Mouse (Mus musculus) midbrain, embryonic 16.5 days (tissue): Measurements from ENCODE around the gene Ctcf. TPM values are rescaled to one million over a fixed set of nuclear protein-coding genes. Genes with fewer than 3 reads are reported as not detected.

Source experiments
- ATAC-seq: fragments of 200-750 bp; cut with Nextera tagmentation; 2 replicates; pipeline ENCODE4 v1.8.0; 2017; ENCODE audit warnings: moderate TSS enrichment
- H3K27ac ChIP-seq: fragments of 300-500 bp; sonication (generic); 2 replicates; pipeline ENCODE4 v1.5.1; 2014; ENCODE audit warnings: mild to moderate bottlenecking, low read length, mixed read lengths
- H3K27me3 ChIP-seq: fragments of 300-500 bp; sonication (generic); 2 replicates; pipeline ENCODE4 v1.6.1; 2014; ENCODE audit warnings: low read depth, low read length, mixed read lengths; ENCODE audit not compliant: control insufficient read depth, insufficient read depth
- H3K36me3 ChIP-seq: fragments of 300-500 bp; sonication (generic); 2 replicates; pipeline ENCODE4 v1.6.1; 2014; ENCODE audit warnings: mild to moderate bottlenecking, low read length, moderate library complexity, mixed read lengths; ENCODE audit not compliant: control insufficient read depth, insufficient read depth
- H3K4me1 ChIP-seq: fragments of 300-500 bp; sonication (generic); 2 replicates; pipeline ENCODE4 v1.6.1; 2014; ENCODE audit warnings: mild to moderate bottlenecking, low read length, mixed read lengths; ENCODE audit not compliant: control insufficient read depth, insufficient read depth
- H3K4me2 ChIP-seq: fragments of 300-500 bp; sonication (generic); 2 replicates; pipeline ENCODE4 v1.6.1; 2014; ENCODE audit warnings: mild to moderate bottlenecking, low read length, mixed read lengths
- H3K4me3 ChIP-seq: fragments of 300-500 bp; sonication (generic); 2 replicates; pipeline ENCODE4 v1.5.1; 2014; ENCODE audit warnings: low read depth, mild to moderate bottlenecking, low read length, moderate library complexity, mixed read lengths
- H3K9ac ChIP-seq: fragments of 300-500 bp; sonication (generic); 2 replicates; pipeline ENCODE4 v1.6.1; 2014; ENCODE audit warnings: low read depth, low read length, mixed read lengths
- H3K9me3 ChIP-seq: fragments of 300-500 bp; sonication (generic); replicated peaks from 2 replicates; pipeline ENCODE4 v1.6.1; 2014; ENCODE audit warnings: mild to moderate bottlenecking, low read length, mixed read lengths; ENCODE audit not compliant: control insufficient read depth, poor library complexity, severe bottlenecking
- WGBS: fragments of 180-500 bp; shearing (Covaris S2); extraction: QIAGEN DNeasy Blood & Tissue Kit; methylation state at CpG from one replicate; pipeline ENCODE4 v1.1.7; 2014; 5-methylcytosine and 5-hydroxymethylcytosine counted together
- polyA plus RNA-seq: library from polyadenylated mRNA; unstranded; fragments of >200 nt; fragmentation: Nextera tagmentation; extraction: Ambion mirVana; gene quantifications from 2 replicates; pipeline ENCODE4 v1.2.1, GENCODE M21; 2015

Ctcf gene
- polyA plus RNA-seq, 1 experiment from 2014 or later, result 93.8 TPM

- no peaks in the 10 kb centered on the region for H3K27me3 ChIP-seq
- peaks cover 25% of the 10 kb centered on the region for H3K36me3 ChIP-seq
- H3K4me1 ChIP-seq, result no peaks in the 10 kb centered on the region; the same call in 1 of the 2 replicates
- H3K27ac ChIP-seq, result peak overlapping the region; percentile 54
- no peak for ATAC-seq
- H3K4me3 ChIP-seq, result no peak overlapping the region
- H3K9me3 ChIP-seq, result no peaks in the 10 kb centered on the region
- H3K4me2 ChIP-seq, result no peak overlapping the region
- 53% methylated on average over 4 of the region's 4 CpGs for WGBS
- H3K9ac ChIP-seq, result 0 out of 2 replicates have a peak overlapping the region, but pooled peaks have one; percentile 31
These were observed 14.5 kb upstream of the Ctcf start for GRCm38 (mm10) chr8:105621841-105622240.

- Histone ChIP-seq H3K36me3 (peaks cover 20% of the 10 kb centered on the region), H3K4me1 (no peaks in the 10 kb centered on the region; the same call in 1 of the 2 replicates), H3K4me3 (no peak overlapping the region), H3K4me2 (no peak overlapping the region), H3K9ac (0 out of 2 replicates have a peak overlapping the region, but pooled peaks have one; percentile 31), H3K27me3 (no peaks in the 10 kb centered on the region), H3K27ac (peak overlapping the region; percentile 54), H3K9me3 (no peaks in the 10 kb centered on the region)
- 7% methylated on average over 8 of the region's 8 CpGs for WGBS
- peak; percentile 87 for ATAC-seq
These were observed 13.9 kb upstream of the Ctcf start for GRCm38 (mm10) chr8:105622421-105622920.

- Histone ChIP-seq H3K9me3 (no peaks in the 10 kb centered on the region), H3K27me3 (no peaks in the 10 kb centered on the region), H3K27ac (no peak overlapping the region), H3K4me1 (no peaks in the 10 kb centered on the region; the same call in 1 of the 2 replicates), H3K4me2 (no peak overlapping the region), H3K36me3 (peaks cover 15% of the 10 kb centered on the region), H3K9ac (no peak overlapping the region), H3K4me3 (no peak overlapping the region)
- 32% methylated on average over 5 of the region's 5 CpGs for WGBS
- ATAC-seq, result no peak
These were observed 13.2 kb upstream of the Ctcf start for GRCm38 (mm10) chr8:105623118-105623517.

GRCm38 (mm10) chr8:105623679-105624245 is 12.6 kb upstream of the Ctcf start:
- ATAC-seq, result no peak
- Histone ChIP-seq H3K4me1 (no peaks in the 10 kb centered on the region; the same call in 1 of the 2 replicates), H3K4me2 (no peak overlapping the region), H3K27ac (no peak overlapping the region), H3K4me3 (no peak overlapping the region), H3K27me3 (no peaks in the 10 kb centered on the region), H3K9me3 (no peaks in the 10 kb centered on the region), H3K36me3 (peaks cover 11% of the 10 kb centered on the region), H3K9ac (no peak overlapping the region)
- WGBS, result 63% methylated on average over 7 of the region's 7 CpGs

- Histone ChIP-seq H3K9ac (no peak overlapping the region), H3K27me3 (no peaks in the 10 kb centered on the region), H3K36me3 (peaks cover 10% of the 10 kb centered on the region), H3K4me2 (no peak overlapping the region), H3K9me3 (no peaks in the 10 kb centered on the region), H3K4me3 (no peak overlapping the region), H3K4me1 (no peaks in the 10 kb centered on the region; the same call in 1 of the 2 replicates), H3K27ac (no peak overlapping the region)
- ATAC-seq, result no peak
- WGBS, result 64% methylated on average over 3 of the region's 3 CpGs
These were observed 12.0 kb upstream of the Ctcf start for GRCm38 (mm10) chr8:105624401-105624800.

GRCm38 (mm10) chr8:105624831-105625230 is 11.5 kb upstream of the Ctcf start:
- no peaks in the 10 kb centered on the region for H3K27me3 ChIP-seq
- no peak overlapping the region for H3K27ac ChIP-seq
- H3K9ac ChIP-seq, result no peak overlapping the region
- H3K4me3 ChIP-seq, result no peak overlapping the region
- no peaks in the 10 kb centered on the region for H3K9me3 ChIP-seq
- H3K36me3 ChIP-seq, result peaks cover 7% of the 10 kb centered on the region
- 84% methylated on average over 1 of the region's 1 CpGs for WGBS
- ATAC-seq, result no peak
- no peaks in the 10 kb centered on the region; the same call in 1 of the 2 replicates for H3K4me1 ChIP-seq
- H3K4me2 ChIP-seq, result no peak overlapping the region

- 77% methylated on average over 1 of the region's 1 CpGs for WGBS
- Histone ChIP-seq H3K9me3 (no peaks in the 10 kb centered on the region), H3K9ac (no peak overlapping the region), H3K4me2 (no peak overlapping the region), H3K36me3 (no peaks in the 10 kb centered on the region), H3K27ac (no peak overlapping the region), H3K27me3 (no peaks in the 10 kb centered on the region), H3K4me1 (no peaks in the 10 kb centered on the region; the same call in 1 of the 2 replicates), H3K4me3 (no peak overlapping the region)
- no peak for ATAC-seq
These were observed 10.3 kb upstream of the Ctcf start for GRCm38 (mm10) chr8:105626086-105626485.

- WGBS, result 95% methylated on average over 4 of the region's 4 CpGs
- H3K27ac ChIP-seq, result no peak overlapping the region
- no peaks in the 10 kb centered on the region for H3K4me1 ChIP-seq
- no peak overlapping the region for H3K9ac ChIP-seq
- H3K4me3 ChIP-seq, result no peak overlapping the region
- no peaks in the 10 kb centered on the region for H3K27me3 ChIP-seq
- H3K36me3 ChIP-seq, result no peaks in the 10 kb centered on the region
- no peak overlapping the region for H3K4me2 ChIP-seq
- ATAC-seq, result no peak
- no peaks in the 10 kb centered on the region for H3K9me3 ChIP-seq
These were observed 7.0 kb upstream of the Ctcf start for GRCm38 (mm10) chr8:105629337-105629736.

- H3K4me2 ChIP-seq, result peak overlapping the region; percentile 89
- H3K36me3 ChIP-seq, result no peaks in the 10 kb centered on the region
- WGBS, result 84% methylated on average over 2 of the region's 2 CpGs
- no peaks in the 10 kb centered on the region for H3K9me3 ChIP-seq
- H3K4me1 ChIP-seq, result peaks cover 21% of the 10 kb centered on the region
- no peak overlapping the region for H3K27ac ChIP-seq
- no peak for ATAC-seq
- H3K9ac ChIP-seq, result no peak overlapping the region
- H3K27me3 ChIP-seq, result no peaks in the 10 kb centered on the region
- no peak overlapping the region; the same call in 1 of the 2 replicates for H3K4me3 ChIP-seq
These were observed 1.5 kb upstream of the Ctcf start for GRCm38 (mm10) chr8:105634771-105635458.
